Mouse (Mus musculus) stomach, postnatal 0 days (tissue): ENCODE data around the gene AW011738.

Experiments used
- CTCF ChIP-seq: IDR thresholded peaks from 2 replicates; pipeline ENCODE4 v1.5.1; 2016; ENCODE audit warnings: antibody characterized with exemption, low read depth, mild to moderate bottlenecking, moderate library complexity
- EP300 ChIP-seq: optimal IDR thresholded peaks from 2 replicates; pipeline ENCODE3; 2016; ENCODE audit warnings: antibody characterized with exemption

GRCm38 (mm10) chr4:156217022-156217669 is 14.0 kb downstream of the AW011738 start:
- TF ChIP-seq CTCF, result no peak
- TF ChIP-seq EP300, result no peak
